In genomic region chr7:70067071-70067470, GRCm38 (mm10) we compare ENCODE assay signal across 19 mouse cellular contexts.
A peak's percentile ranks its signal among the peaks of the same experiment; 100 is the strongest.
DNase-seq lines count a peak whose midpoint lies in the region; ATAC-seq and TF ChIP-seq lines count a peak whose summit lies in the region.
"Had no signal": no experiment of that assay in that cellular context is flagged by ENCODE, and none has a peak within 500 bp of the region (broad histone marks: within the 10 kb centered on the region; RNA-seq: fewer than 3 reads in every experiment).

No protein-coding gene starts in this region.

- ATAC-seq in forebrain, embryonic 15.5 days (replicated peaks): no peak
- ATAC-seq in lung, embryonic 15.5 days (ENCODE audit: borderline replicate concordance, extremely low read depth, low FRiP score, low TSS enrichment): no peak
- no peak for ATAC-seq in midbrain, embryonic 11.5 days (ENCODE audit: low FRiP score)
- ATAC-seq: CD4-positive, CD25-positive, alpha-beta regulatory T cell, adult 4 months; liver, embryonic 12.5 days; Patski had no signal

- peaks cover 35% of the 10 kb centered on the region for H3K4me1 ChIP-seq in forebrain, embryonic 10.5 days
- H3K4me1 ChIP-seq in forebrain, embryonic 15.5 days: peaks cover 21% of the 10 kb centered on the region
- peaks cover 12% of the 10 kb centered on the region for H3K4me1 ChIP-seq in lung, embryonic 15.5 days
- peaks cover 20% of the 10 kb centered on the region for H3K4me1 ChIP-seq in midbrain, embryonic 11.5 days (ENCODE audit: control insufficient read depth, insufficient read depth, low read length)
- H3K4me1 ChIP-seq in thymus, adult 2 months (replicated peaks; ENCODE audit: control insufficient read depth, insufficient read depth, low read length): no peaks in the 10 kb centered on the region
- H3K4me1 ChIP-seq: liver, embryonic 12.5 days had no signal

- WGBS in forebrain, embryonic 10.5 days: 71% methylated on average over 5 of the region's 5 CpGs
- 63% methylated on average over 5 of the region's 5 CpGs for WGBS in forebrain, embryonic 15.5 days
- 52% methylated on average over 5 of the region's 5 CpGs for WGBS in lung, embryonic 15.5 days
- 45% methylated on average over 5 of the region's 5 CpGs for WGBS in midbrain, embryonic 11.5 days
- 85% methylated on average over 5 of the region's 5 CpGs for WGBS in thymus, adult 2 months

- DNase-seq in forebrain, embryonic 10.5 days (ENCODE audit: extremely low spot score, low spot score): no peak
- no peak for DNase-seq in lung, postnatal 36 days
- peak; percentile 90 for DNase-seq in midbrain, embryonic 11.5 days (ENCODE audit: low spot score, missing footprints)
- peak; percentile 39 for DNase-seq in retina, postnatal 1 day
- DNase-seq in thymus, adult 2 months: no peak
- no peak for DNase-seq in adrenal gland, adult 18-20 months (ENCODE audit: low spot score in 2 of 2)
- DNase-seq: adrenal gland, postnatal 10 days; forebrain, postnatal 0 days; kidney, adult 18-20 months; kidney, postnatal 10 days; thymus, adult 18-20 months had no signal

- H3K27me3 ChIP-seq in forebrain, embryonic 10.5 days (ENCODE audit: poor library complexity, severe bottlenecking): peaks cover 45% of the 10 kb centered on the region
- H3K27me3 ChIP-seq in forebrain, embryonic 15.5 days: peaks cover 9% of the 10 kb centered on the region; the same call in 1 of the 2 replicates
- no peaks in the 10 kb centered on the region for H3K27me3 ChIP-seq in lung, embryonic 15.5 days
- no peaks in the 10 kb centered on the region for H3K27me3 ChIP-seq in midbrain, embryonic 11.5 days (ENCODE audit: control insufficient read depth, insufficient read depth, low read length)
- no peaks in the 10 kb centered on the region for H3K27me3 ChIP-seq in thymus, adult 2 months (ENCODE audit: control insufficient read depth, insufficient read depth, low read length)
- H3K27me3 ChIP-seq: heart, embryonic 13.5 days; liver, embryonic 12.5 days; Patski had no signal

- H3K4me2 ChIP-seq in forebrain, embryonic 15.5 days (replicated peaks): no peak overlapping the region
- H3K4me2 ChIP-seq in lung, embryonic 15.5 days: peak overlapping the region; percentile 38; the same call in 1 of the 2 replicates
- H3K4me2 ChIP-seq in midbrain, embryonic 11.5 days: peak overlapping the region; percentile 31; the same call in 1 of the 2 replicates
- H3K4me2 ChIP-seq: limb, embryonic 12.5 days; liver, embryonic 12.5 days had no signal

- no peaks in the 10 kb centered on the region for H3K9me3 ChIP-seq in forebrain, embryonic 10.5 days
- H3K9me3 ChIP-seq in forebrain, embryonic 15.5 days: no peaks in the 10 kb centered on the region
- no peaks in the 10 kb centered on the region for H3K9me3 ChIP-seq in lung, embryonic 15.5 days
- H3K9me3 ChIP-seq in midbrain, embryonic 11.5 days (ENCODE audit: control insufficient read depth, low read length): no peaks in the 10 kb centered on the region
- H3K9me3 ChIP-seq: heart, embryonic 13.5 days; limb, embryonic 12.5 days; liver, embryonic 12.5 days had no signal

- peak overlapping the region; percentile 83; the same call in 1 of the 2 replicates for H3K27ac ChIP-seq in forebrain, embryonic 10.5 days
- H3K27ac ChIP-seq in forebrain, embryonic 15.5 days (replicated peaks): no peak overlapping the region
- H3K27ac ChIP-seq in lung, embryonic 15.5 days: no peak overlapping the region
- H3K27ac ChIP-seq in midbrain, embryonic 11.5 days (ENCODE audit: low read depth, low read length): peak overlapping the region; percentile 73; the same call in 1 of the 2 replicates
- no peak overlapping the region for H3K27ac ChIP-seq in thymus, adult 2 months (ENCODE audit: control insufficient read depth, insufficient read depth, low read length)
- H3K27ac ChIP-seq: heart, embryonic 13.5 days; limb, embryonic 12.5 days; liver, embryonic 12.5 days; macrophage had no signal

- TF ChIP-seq CTCF in thymus, adult 2 months (IDR thresholded peaks at IDR 0.05; ENCODE audit: borderline replicate concordance, control insufficient read depth, extremely low read depth, insufficient read depth, low read length, poor library complexity): no peak

- no peak overlapping the region for H3K4me3 ChIP-seq in forebrain, embryonic 10.5 days
- no peak overlapping the region for H3K4me3 ChIP-seq in forebrain, embryonic 15.5 days
- no peak overlapping the region for H3K4me3 ChIP-seq in lung, embryonic 15.5 days
- H3K4me3 ChIP-seq in midbrain, embryonic 11.5 days (ENCODE audit: low read depth, low read length): no peak overlapping the region
- H3K4me3 ChIP-seq in thymus, adult 2 months (ENCODE audit: control insufficient read depth, insufficient read depth, low read length): no peak overlapping the region
- H3K4me3 ChIP-seq: limb, embryonic 12.5 days; liver, embryonic 12.5 days had no signal

- no peaks in the 10 kb centered on the region for H3K36me3 ChIP-seq in forebrain, embryonic 10.5 days (replicated peaks)
- no peaks in the 10 kb centered on the region for H3K36me3 ChIP-seq in forebrain, embryonic 15.5 days
- H3K36me3 ChIP-seq in lung, embryonic 15.5 days: no peaks in the 10 kb centered on the region
- H3K36me3 ChIP-seq in midbrain, embryonic 11.5 days (ENCODE audit: control insufficient read depth, insufficient read depth, low read length): no peaks in the 10 kb centered on the region
- no peaks in the 10 kb centered on the region for H3K36me3 ChIP-seq in thymus, adult 2 months (ENCODE audit: control insufficient read depth, insufficient read depth, low read length)
- H3K36me3 ChIP-seq: heart, embryonic 13.5 days; limb, embryonic 12.5 days; liver, embryonic 12.5 days had no signal

- TF ChIP-seq POLR2A in thymus, adult 2 months (IDR thresholded peaks at IDR 0.05; ENCODE audit: control insufficient read depth, extremely low read depth, insufficient read depth, low read length, poor library complexity): no peak

- no peak overlapping the region for H3K9ac ChIP-seq in forebrain, embryonic 15.5 days (replicated peaks)
- no peak overlapping the region for H3K9ac ChIP-seq in lung, embryonic 15.5 days
- no peak overlapping the region for H3K9ac ChIP-seq in midbrain, embryonic 11.5 days (ENCODE audit: low read length)
- H3K9ac ChIP-seq: limb, embryonic 12.5 days; liver, embryonic 12.5 days had no signal

Comparison
In these comparisons a context has a peak if more than half of its experiments do, and no peak if none do; other contexts are left out.
1. H3K27ac ChIP-seq: peak in forebrain, embryonic 10.5 days (single experiment) and midbrain, embryonic 11.5 days (single experiment); none in forebrain, embryonic 15.5 days (single experiment), lung, embryonic 15.5 days (single experiment) and thymus, adult 2 months (single experiment).
2. DNase-seq: peak in midbrain, embryonic 11.5 days (single experiment) and retina, postnatal 1 day (single experiment); none in forebrain, embryonic 10.5 days (single experiment), lung, postnatal 36 days (single experiment), thymus, adult 2 months (single experiment) and adrenal gland, adult 18-20 months (0 of 2).